Mouse (Mus musculus) lung, postnatal 0 days (tissue): ENCODE data around the gene Tmod3. TPM values are rescaled to one million over a fixed set of nuclear protein-coding genes. Genes with fewer than 3 reads are reported as not detected.

ENCODE experiments used
- ATAC-seq: fragments of 200-750 bp; cut with Nextera tagmentation; 2 replicates; pipeline ENCODE4 v1.8.0; 2017; ENCODE audit warnings: moderate library complexity
- DNase-seq: peaks from one replicate; pipeline ENCODE4 v3.0.0-alpha.2; 2016; ENCODE audit warnings: low spot score
- H3K27ac ChIP-seq: fragments of 300-500 bp; sonication (generic); 2 replicates; pipeline ENCODE4 v1.5.1; 2014; ENCODE audit warnings: antibody characterized with exemption, mild to moderate bottlenecking, low read length, mixed read lengths
- H3K27me3 ChIP-seq: fragments of 300-500 bp; sonication (generic); replicated peaks from 2 replicates; pipeline ENCODE4 v1.6.1; 2014; ENCODE audit warnings: low read length, mixed read lengths; ENCODE audit not compliant: insufficient read depth
- H3K36me3 ChIP-seq: fragments of 300-500 bp; sonication (generic); 2 replicates; pipeline ENCODE4 v1.6.1; 2014; ENCODE audit warnings: low read length, mixed read lengths; ENCODE audit not compliant: insufficient read depth
- H3K4me1 ChIP-seq: fragments of 300-500 bp; sonication (generic); 2 replicates; pipeline ENCODE4 v1.6.1; 2014; ENCODE audit warnings: antibody characterized with exemption, low read depth, low read length, mixed read lengths; ENCODE audit not compliant: insufficient read depth
- H3K4me2 ChIP-seq: fragments of 300-500 bp; sonication (generic); replicated peaks from 2 replicates; pipeline ENCODE4 v1.6.1; 2014; ENCODE audit warnings: low read depth, mild to moderate bottlenecking, low read length, moderate library complexity, mixed read lengths
- H3K4me3 ChIP-seq: fragments of 300-500 bp; sonication (generic); 2 replicates; pipeline ENCODE4 v1.5.1; 2014; ENCODE audit warnings: low read depth, low read length
- H3K9ac ChIP-seq: fragments of 300-500 bp; sonication (generic); replicated peaks from 2 replicates; pipeline ENCODE4 v1.6.1; 2014; ENCODE audit warnings: low read depth, mild to moderate bottlenecking
- H3K9me3 ChIP-seq: fragments of 300-500 bp; sonication (generic); 2 replicates; pipeline ENCODE4 v1.6.1; 2016; ENCODE audit warnings: low read length, mixed read lengths
- CTCF ChIP-seq: IDR thresholded peaks from 2 replicates; pipeline ENCODE4 v1.5.1; 2016; ENCODE audit warnings: antibody characterized with exemption, mild to moderate bottlenecking
- EP300 ChIP-seq: IDR thresholded peaks from 2 replicates; pipeline ENCODE4 v1.6.1; 2016; ENCODE audit warnings: antibody characterized with exemption, mild to moderate bottlenecking, control low read depth
- WGBS: fragments of 180-500 bp; shearing (Covaris S2); extraction: QIAGEN DNeasy Blood & Tissue Kit; methylation state at CpG from one replicate; pipeline ENCODE4 v1.1.7; 2014; 5-methylcytosine and 5-hydroxymethylcytosine counted together
- polyA plus RNA-seq: library from polyadenylated mRNA; unstranded; fragments of >200 nt; fragmentation: Nextera tagmentation; extraction: Ambion mirVana; gene quantifications from 2 replicates; pipeline ENCODE4 v1.2.1, GENCODE M21; 2015

Tmod3 gene
- polyA plus RNA-seq, 1 experiment from 2014 or later = 183 TPM

DNA sequence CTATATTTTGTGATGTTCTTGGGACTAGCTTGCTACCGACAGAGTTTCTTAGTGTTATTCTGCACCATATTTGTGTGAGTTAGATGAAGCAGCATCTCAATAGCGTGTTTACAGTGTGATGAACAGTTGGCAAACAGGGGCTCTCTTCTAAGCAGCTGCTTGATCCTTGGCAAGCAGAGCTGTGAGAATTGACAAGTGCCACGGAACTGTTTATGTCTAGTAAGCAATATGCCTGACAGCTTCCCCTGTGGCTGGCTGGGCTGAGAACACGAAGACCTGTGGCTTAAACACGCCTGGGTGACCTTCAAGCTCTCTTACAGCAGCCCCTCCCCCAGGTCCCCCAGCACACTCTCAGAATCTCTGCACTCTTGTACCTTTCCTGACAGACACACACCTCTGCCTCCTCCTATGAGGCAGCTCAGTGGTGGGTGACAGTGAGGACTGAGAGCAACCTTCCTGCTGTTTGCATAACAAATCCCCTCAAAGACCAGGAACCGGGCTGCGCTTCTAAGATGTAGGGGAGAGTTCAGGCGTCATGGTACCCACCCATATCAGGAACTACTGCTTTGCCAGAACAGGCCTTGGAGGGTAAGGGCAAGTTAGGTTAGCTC lies 96.3 kb downstream of the Tmod3 start:
- Histone ChIP-seq H3K4me2 (no peak overlapping the region), H3K4me3 (no peak overlapping the region), H3K4me1 (no peaks in the 10 kb centered on the region), H3K9me3 (no peaks in the 10 kb centered on the region), H3K27me3 (no peaks in the 10 kb centered on the region), H3K9ac (no peak overlapping the region), H3K27ac (no peak overlapping the region), H3K36me3 (peaks cover 34% of the 10 kb centered on the region)
- no peak for DNase-seq
- ATAC-seq = no peak
- TF ChIP-seq CTCF = no peak
- no peak for TF ChIP-seq EP300
- 78% methylated on average over 8 of the region's 8 CpGs for WGBS

- TF ChIP-seq CTCF (no peak), EP300 (no peak)
- H3K9me3 ChIP-seq = no peaks in the 10 kb centered on the region
- ATAC-seq (no peak), DNase-seq (no peak)
- 83% methylated on average over 9 of the region's 10 CpGs for WGBS
- no peak overlapping the region for H3K4me2 ChIP-seq
- no peak overlapping the region for H3K9ac ChIP-seq
- H3K4me1 ChIP-seq = no peaks in the 10 kb centered on the region
- H3K27ac ChIP-seq = no peak overlapping the region
- peaks cover 45% of the 10 kb centered on the region for H3K36me3 ChIP-seq
- H3K4me3 ChIP-seq = no peak overlapping the region
- no peaks in the 10 kb centered on the region for H3K27me3 ChIP-seq
These were observed 103.8 kb downstream of the Tmod3 start for GRCm38 (mm10) chr9:75455684-75456083.

DNA sequence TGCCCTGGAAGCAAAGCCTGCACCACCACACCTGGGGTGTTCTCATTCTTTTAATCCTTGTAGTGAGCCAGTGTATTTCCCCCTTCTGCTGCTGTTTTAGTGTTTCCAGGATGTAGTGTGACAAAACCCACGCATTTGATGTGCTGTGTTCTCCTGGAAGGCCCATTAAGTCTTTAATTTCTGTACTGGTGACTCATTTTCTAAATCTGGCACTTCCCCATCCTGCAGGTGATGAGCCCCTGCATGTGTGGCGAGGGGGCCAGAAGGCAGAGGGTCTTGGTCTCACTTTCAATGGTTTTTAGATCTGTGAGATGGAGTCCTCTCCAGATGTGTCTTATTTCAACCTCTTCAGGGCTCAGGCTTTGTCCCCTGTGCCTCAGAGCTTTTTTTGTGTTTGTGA lies 105.5 kb downstream of the Tmod3 start:
- H3K27me3 ChIP-seq = no peaks in the 10 kb centered on the region
- no peaks in the 10 kb centered on the region for H3K4me1 ChIP-seq
- WGBS = 80% methylated on average over 2 of the region's 2 CpGs
- no peaks in the 10 kb centered on the region for H3K9me3 ChIP-seq
- H3K4me3 ChIP-seq = no peak overlapping the region
- peaks cover 46% of the 10 kb centered on the region for H3K36me3 ChIP-seq
- no peak for ATAC-seq
- no peak for TF ChIP-seq CTCF
- no peak overlapping the region for H3K27ac ChIP-seq
- no peak for DNase-seq
- H3K9ac ChIP-seq = no peak overlapping the region
- H3K4me2 ChIP-seq = no peak overlapping the region

GRCm38 (mm10) chr9:75448021-75448420 lies 111.4 kb downstream of the Tmod3 start:
- TF ChIP-seq EP300 = no peak
- no peak for TF ChIP-seq CTCF
- H3K9me3 ChIP-seq = no peaks in the 10 kb centered on the region
- ATAC-seq (no peak), DNase-seq (no peak)
- H3K4me2 ChIP-seq = no peak overlapping the region
- H3K4me3 ChIP-seq = no peak overlapping the region
- H3K36me3 ChIP-seq = peaks cover 37% of the 10 kb centered on the region
- H3K4me1 ChIP-seq = no peaks in the 10 kb centered on the region
- no peak overlapping the region for H3K9ac ChIP-seq
- no peaks in the 10 kb centered on the region for H3K27me3 ChIP-seq
- H3K27ac ChIP-seq = no peak overlapping the region
- 88% methylated on average over 3 of the region's 3 CpGs for WGBS

Other genes starting within 250 kb of the Tmod3 start
- gene Bcl2l10, start 211.9 kb downstream of the Tmod3 start, polyA plus RNA-seq = 0.11 and 0.13 TPM in 2 replicates
- 28.0 and 30.5 TPM in 2 replicates for gene Mapk6, start 149.7 kb downstream of the Tmod3 start, polyA plus RNA-seq
- gene Leo1, start 118.1 kb downstream of the Tmod3 start, polyA plus RNA-seq = 17.0 and 19.3 TPM in 2 replicates
- 10.6 and 11.3 TPM in 2 replicates for gene Tmod2, start 51.7 kb upstream of the Tmod3 start, polyA plus RNA-seq
- gene Lysmd2, start 66.1 kb upstream of the Tmod3 start, polyA plus RNA-seq = 26.1 and 29.9 TPM in 2 replicates
- gene Scg3, start 124.4 kb upstream of the Tmod3 start, polyA plus RNA-seq = 0.42 and 0.56 TPM in 2 replicates
- gene Bmp5, start 215.7 kb upstream of the Tmod3 start, polyA plus RNA-seq = 14.7 and 18.0 TPM in 2 replicates